Mouse (Mus musculus) ES-Bruce4 (cell line): ENCODE measurements around the gene Kcnj9.

ENCODE experiments used
- CTCF ChIP-seq: IDR thresholded peaks from one replicate; pipeline ENCODE4 v1.8.1; 2011; ENCODE audit warnings: low read depth, low read length
- EP300 ChIP-seq: IDR thresholded peaks from 2 replicates; pipeline ENCODE4 v1.6.1; 2011; ENCODE audit warnings: low read depth, low read length; ENCODE audit not compliant: insufficient read depth
- POLR2A ChIP-seq: IDR thresholded peaks from one replicate; pipeline ENCODE4 v1.8.1; 2011; ENCODE audit warnings: low read length; ENCODE audit not compliant: insufficient read depth

DNA sequence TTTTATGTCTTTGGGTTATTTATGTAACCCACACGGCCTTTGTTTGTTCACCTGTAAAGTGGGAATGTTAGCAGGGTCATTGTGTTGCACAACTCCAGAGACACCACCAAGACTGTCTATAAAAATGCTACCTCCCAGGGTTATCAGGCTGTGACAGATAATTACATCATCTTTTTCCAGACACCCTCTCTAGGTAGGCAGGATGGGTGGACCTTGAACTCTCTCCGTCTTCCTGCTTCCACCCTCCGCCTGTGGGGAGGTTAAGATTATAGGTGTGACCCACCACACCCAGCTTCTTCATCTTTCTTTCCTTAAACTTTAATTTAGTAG is 39.5 kb downstream of the Kcnj9 start:
- no peak for TF ChIP-seq CTCF
- TF ChIP-seq POLR2A = no peak
- TF ChIP-seq EP300 = no peak
